Comparison of ENCODE assay signal across 8 mouse cellular contexts in the genomic region with DNA sequence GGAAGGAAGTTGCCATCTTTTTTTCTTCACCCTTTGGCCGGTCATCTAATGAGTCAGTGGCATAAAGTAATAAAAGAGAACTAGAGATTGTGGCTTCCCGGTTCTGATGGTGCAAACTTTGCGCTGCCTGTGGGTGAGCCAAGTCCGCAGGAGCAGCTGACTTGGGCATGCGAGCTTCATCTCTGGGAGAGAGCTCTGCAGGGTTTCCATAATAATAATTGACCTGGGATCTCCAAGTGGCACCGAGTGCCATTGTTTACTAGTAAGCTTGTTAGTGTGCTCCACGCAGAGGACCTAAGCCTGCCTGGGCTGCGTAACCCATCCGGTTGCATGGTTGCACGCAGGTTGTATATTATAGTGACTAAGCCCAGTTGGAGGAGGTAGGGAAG. TPM values are rescaled to one million over a fixed set of nuclear protein-coding genes. Genes with fewer than 3 reads are reported as not detected.
A peak's percentile ranks its signal among the peaks of the same experiment; 100 is the strongest.
DNase-seq lines count a peak whose midpoint lies in the region; ATAC-seq and TF ChIP-seq lines count a peak whose summit lies in the region.

No protein-coding gene starts in this region.

- peak overlapping the region; percentile 88 for H3ac ChIP-seq in myocyte (ENCODE audit: control insufficient read depth, insufficient read length)

- peak overlapping the region; percentile 58 for H3K9ac ChIP-seq in kidney, embryonic 16.5 days (replicated peaks; ENCODE audit: low read length)
- peak overlapping the region; percentile 34; the same call in 1 of the 2 replicates for H3K9ac ChIP-seq in intestine, embryonic 15.5 days

- peaks cover 34% of the 10 kb centered on the region for H3K4me1 ChIP-seq in kidney, embryonic 16.5 days (ENCODE audit: insufficient read depth, low read length)
- peaks cover 37% of the 10 kb centered on the region for H3K4me1 ChIP-seq in embryonic facial prominence, embryonic 10.5 days
- peaks cover 21% of the 10 kb centered on the region for H3K4me1 ChIP-seq in intestine, embryonic 15.5 days (replicated peaks)

- H3K79me2 ChIP-seq in myocyte (ENCODE audit: control insufficient read depth, insufficient read depth), result peaks cover 42% of the 10 kb centered on the region

- peak overlapping the region; percentile 68 for H3K4me2 ChIP-seq in kidney, embryonic 16.5 days (replicated peaks; ENCODE audit: low read depth, low read length)
- peak overlapping the region; percentile 74 for H3K4me2 ChIP-seq in intestine, embryonic 15.5 days (replicated peaks)
- H3K4me2 ChIP-seq in myocyte (ENCODE audit: low read depth), result peak overlapping the region; percentile 75

- H3K27me3 ChIP-seq in kidney, embryonic 16.5 days (ENCODE audit: insufficient read depth, low read length), result no peaks in the 10 kb centered on the region
- peaks cover 28% of the 10 kb centered on the region for H3K27me3 ChIP-seq in embryonic facial prominence, embryonic 10.5 days (replicated peaks; ENCODE audit: low read depth, poor library complexity, severe bottlenecking)
- 0 out of 2 replicates have a peak, but pooled peaks cover 3% of the 10 kb centered on the region for H3K27me3 ChIP-seq in intestine, embryonic 15.5 days (replicated peaks)
- H3K27me3 ChIP-seq in myocyte (ENCODE audit: control insufficient read depth, insufficient read depth, insufficient read length), result no peaks in the 10 kb centered on the region

- intact Hi-C loops in gastrocnemius, postnatal 36 days (cut with DNase I), result no loop called here

- peak overlapping the region; percentile 91 for H3K4me3 ChIP-seq in kidney, embryonic 16.5 days (ENCODE audit: low read length)
- H3K4me3 ChIP-seq in embryonic facial prominence, embryonic 10.5 days, result peak overlapping the region; percentile 99
- peak overlapping the region; percentile 78 for H3K4me3 ChIP-seq in intestine, embryonic 15.5 days (replicated peaks)
- peak overlapping the region; percentile 66 for H3K4me3 ChIP-seq in myocyte

- TF ChIP-seq POLR2A in myocyte (IDR thresholded peaks at IDR 0.05; ENCODE audit: insufficient read length, low read depth), result no peak

- H3K9me3 ChIP-seq in kidney, embryonic 16.5 days (ENCODE audit: low read length), result no peaks in the 10 kb centered on the region
- H3K9me3 ChIP-seq in embryonic facial prominence, embryonic 10.5 days, result no peaks in the 10 kb centered on the region; the same call in 1 of the 2 replicates
- no peaks in the 10 kb centered on the region for H3K9me3 ChIP-seq in intestine, embryonic 15.5 days

- 14% methylated on average over 10 of the region's 10 CpGs for WGBS in kidney, embryonic 16.5 days
- 26% methylated on average over 10 of the region's 10 CpGs for WGBS in embryonic facial prominence, embryonic 10.5 days
- WGBS in intestine, embryonic 15.5 days, result 14% methylated on average over 10 of the region's 10 CpGs

- ATAC-seq in kidney, embryonic 16.5 days (ENCODE audit: low FRiP score, low TSS enrichment), result peak; percentile 64
- ATAC-seq in intestine, embryonic 15.5 days, result peak; percentile 72

- no peak for DNase-seq in kidney, postnatal 14 days
- DNase-seq in embryonic facial prominence, embryonic 10.5 days (ENCODE audit: low spot score), result no peak
- no peak for DNase-seq in left cerebral cortex, adult 18-20 months (ENCODE audit: low spot score in 2 of 2)
- no peak for DNase-seq in frontal cortex, postnatal 10 days (ENCODE audit: low spot score in 2 of 2)
- DNase-seq in gastrocnemius, postnatal 36 days, result no peak

- peak overlapping the region; percentile 65; the same call in 1 of the 2 replicates for H3K27ac ChIP-seq in kidney, embryonic 16.5 days (ENCODE audit: low read length)
- peak overlapping the region; percentile 95 for H3K27ac ChIP-seq in embryonic facial prominence, embryonic 10.5 days (replicated peaks)
- H3K27ac ChIP-seq in intestine, embryonic 15.5 days, result peak overlapping the region; percentile 67; the same call in 1 of the 2 replicates

- no peaks in the 10 kb centered on the region for H3K36me3 ChIP-seq in kidney, embryonic 16.5 days (ENCODE audit: insufficient read depth, low read length)
- 0 out of 2 replicates have a peak, but pooled peaks cover 4% of the 10 kb centered on the region for H3K36me3 ChIP-seq in embryonic facial prominence, embryonic 10.5 days (replicated peaks)
- H3K36me3 ChIP-seq in intestine, embryonic 15.5 days, result no peaks in the 10 kb centered on the region
- no peaks in the 10 kb centered on the region for H3K36me3 ChIP-seq in myocyte (ENCODE audit: control insufficient read depth, insufficient read depth)

TF ChIP-seq in myocyte, 11 proteins besides CTCF, POLR2A, EP300 and RAD21:
- TF ChIP-seq TCF3 (IDR thresholded peaks at IDR 0.05; ENCODE audit: insufficient read length, low read depth), result no peak

RNA-seq across cellular contexts. Expression of gene Ccdc186, which starts 0.5 kb away (rescaled TPM):
- 17.9 and 19.8 TPM in 2 replicates for polyA plus RNA-seq in kidney, embryonic 16.5 days (2015; fragmentation: Nextera tagmentation; extraction: Ambion mirVana)
- 16.2 and 16.4 TPM in 2 replicates for polyA plus RNA-seq in embryonic facial prominence, embryonic 10.5 days (2016; fragmentation: Nextera tagmentation; extraction: Ambion mirVana)
- 15.6 and 19.2 TPM in 2 replicates for polyA plus RNA-seq in intestine, embryonic 15.5 days (2015; fragmentation: Nextera tagmentation; extraction: Ambion mirVana)
- polyA plus RNA-seq in myocyte (2012; fragmentation: generic; extraction: Trizol), result 5.5 TPM
- total RNA-seq in left cerebral cortex, adult 18-20 months (2021), result 10 to 100 TPM; 59.2 to 59.6 TPM
- 10 to 100 TPM; 19.1 to 19.3 TPM for total RNA-seq in gastrocnemius, postnatal 36 days (2021)

RNA-seq across cellular contexts. Expression of gene Tdrd1, which starts 3.6 kb away (rescaled TPM):
- 1.00 and 1.1 TPM in 2 replicates for polyA plus RNA-seq in kidney, embryonic 16.5 days (2015; fragmentation: Nextera tagmentation; extraction: Ambion mirVana)
- polyA plus RNA-seq in embryonic facial prominence, embryonic 10.5 days (2016; fragmentation: Nextera tagmentation; extraction: Ambion mirVana), result 0.60 and 0.88 TPM in 2 replicates
- 0.98 and 1.2 TPM in 2 replicates for polyA plus RNA-seq in intestine, embryonic 15.5 days (2015; fragmentation: Nextera tagmentation; extraction: Ambion mirVana)
- not detected for polyA plus RNA-seq in myocyte (2012; fragmentation: generic; extraction: Trizol)
- under 1 TPM; 0.28 to 0.44 TPM for total RNA-seq in left cerebral cortex, adult 18-20 months (2021)
- total RNA-seq in gastrocnemius, postnatal 36 days (2021), result not detected

RNA-seq across cellular contexts. Expression of gene Vwa2, which starts 51.6 kb away (rescaled TPM):
- 22.4 and 23.9 TPM in 2 replicates for polyA plus RNA-seq in kidney, embryonic 16.5 days (2015; fragmentation: Nextera tagmentation; extraction: Ambion mirVana)
- 5.7 and 6.4 TPM in 2 replicates for polyA plus RNA-seq in embryonic facial prominence, embryonic 10.5 days (2016; fragmentation: Nextera tagmentation; extraction: Ambion mirVana)
- 0.90 and 1.0 TPM in 2 replicates for polyA plus RNA-seq in intestine, embryonic 15.5 days (2015; fragmentation: Nextera tagmentation; extraction: Ambion mirVana)
- 0.08 TPM for polyA plus RNA-seq in myocyte (2012; fragmentation: generic; extraction: Trizol)
- total RNA-seq in left cerebral cortex, adult 18-20 months (2021), result not detected
- not detected for total RNA-seq in gastrocnemius, postnatal 36 days (2021)
